In genomic region chr13:117211386-117211875, GRCm38 (mm10) we compare ENCODE assay signal across 10 mouse cellular contexts. TPM values are rescaled to one million over a fixed set of nuclear protein-coding genes. Genes with fewer than 3 reads are reported as not detected.
A peak's percentile ranks its signal among the peaks of the same experiment; 100 is the strongest.
DNase-seq lines count a peak whose midpoint lies in the region; ATAC-seq and TF ChIP-seq lines count a peak whose summit lies in the region.
"Had no signal": no experiment of that assay in that cellular context is flagged by ENCODE, and none has a peak within 500 bp of the region (broad histone marks: within the 10 kb centered on the region; RNA-seq: fewer than 3 reads in every experiment).

No protein-coding gene starts in this region.

- DNase-seq in adrenal gland, adult 2 months, result peak; percentile 19
- no peak for DNase-seq in adrenal gland, postnatal 25 days
- peak; percentile 55 for DNase-seq in c-Kit-positive CD71-negative TER-119-negative erythroid progenitor cells, embryonic 14.5 days (ENCODE audit: low read depth)
- peak; percentile 32 for DNase-seq in lung, embryonic 14.5 days
- DNase-seq in skeletal muscle tissue, adult 2 months (ENCODE audit: low read depth, low spot score), result peak; percentile 24
- DNase-seq in layer of hippocampus, postnatal 10 days (ENCODE audit: low spot score in 2 of 2), result no peak
- DNase-seq in layer of hippocampus, adult 18-20 months (ENCODE audit: low spot score in 2 of 2), result no peak
- no peak for DNase-seq in frontal cortex, postnatal 14 days (ENCODE audit: low spot score in 2 of 2)
- DNase-seq: liver, embryonic 13.5 days had no signal

- H3K4me3 ChIP-seq in lung, embryonic 14.5 days (ENCODE audit: low read depth, low read length), result no peak overlapping the region
- H3K4me3 ChIP-seq: liver, embryonic 13.5 days had no signal

- no peak overlapping the region for H3K4me2 ChIP-seq in lung, embryonic 14.5 days
- H3K4me2 ChIP-seq: liver, embryonic 13.5 days had no signal

- no peak for TF ChIP-seq CTCF in lung, embryonic 14.5 days (IDR thresholded peaks at IDR 0.05; ENCODE audit: low read depth)

- H3K4me1 ChIP-seq in lung, embryonic 14.5 days (ENCODE audit: insufficient read depth), result no peaks in the 10 kb centered on the region

- H3K36me3 ChIP-seq in lung, embryonic 14.5 days (ENCODE audit: insufficient read depth), result no peaks in the 10 kb centered on the region
- H3K36me3 ChIP-seq: liver, embryonic 13.5 days had no signal

- H3K27ac ChIP-seq in lung, embryonic 14.5 days (ENCODE audit: low read depth), result no peak overlapping the region
- H3K27ac ChIP-seq: kidney, postnatal 0 days; liver, embryonic 13.5 days had no signal

- no peaks in the 10 kb centered on the region for H3K9me3 ChIP-seq in lung, embryonic 14.5 days (ENCODE audit: low read depth, low read length)
- H3K9me3 ChIP-seq: liver, embryonic 13.5 days had no signal

- no peak overlapping the region for H3K9ac ChIP-seq in lung, embryonic 14.5 days
- H3K9ac ChIP-seq: liver, embryonic 13.5 days had no signal

- 0 out of 2 replicates have a peak, but pooled peaks have one; percentile 40 for ATAC-seq in lung, embryonic 14.5 days (ENCODE audit: insufficient read depth)

- no peaks in the 10 kb centered on the region for H3K27me3 ChIP-seq in lung, embryonic 14.5 days (ENCODE audit: insufficient read depth, low read length)
- H3K27me3 ChIP-seq: liver, embryonic 13.5 days had no signal

- 52% methylated on average over 11 of the region's 11 CpGs for WGBS in lung, embryonic 14.5 days

RNA-seq across cellular contexts. Expression of gene Emb, which starts 3.1 kb away (rescaled TPM):
- total RNA-seq in adrenal gland, adult 2 months (2021), result 10 to 100 TPM; 25.2 to 52.4 TPM
- 42.1 and 55.3 TPM in 2 replicates for polyA plus RNA-seq in adrenal gland, adult 2 months (2012; rRNA removed)
- total RNA-seq in adrenal gland, postnatal 25 days (2021), result 122 and 134 TPM in 2 replicates
- polyA plus RNA-seq in lung, embryonic 14.5 days (2014; fragmentation: Nextera tagmentation; extraction: Ambion mirVana), result 12.1 and 13.8 TPM in 2 replicates
- 10 to 100 TPM; 22.4 to 24.6 TPM for total RNA-seq in layer of hippocampus, postnatal 10 days (2021)
- total RNA-seq in layer of hippocampus, adult 18-20 months (2021), result 10 to 100 TPM; 29.1 to 32.0 TPM

RNA-seq across cellular contexts. Expression of gene Gm17509, which starts 9.4 kb away (rescaled TPM):
- not detected for total RNA-seq in adrenal gland, adult 2 months (2021)
- polyA plus RNA-seq in adrenal gland, adult 2 months (2012; rRNA removed), result 0.09 and 0.12 TPM in 2 replicates
- total RNA-seq in adrenal gland, postnatal 25 days (2021), result not detected in 2 replicates
- polyA plus RNA-seq in lung, embryonic 14.5 days (2014; fragmentation: Nextera tagmentation; extraction: Ambion mirVana), result 0.16 TPM in 1 of 2 replicates, not detected in the other
- 1 to 10 TPM in 1 of 2 experiments, under 1 TPM in 1; 0.78 to 1.4 TPM for total RNA-seq in layer of hippocampus, postnatal 10 days (2021)
- 1 to 10 TPM; 1.5 TPM for total RNA-seq in layer of hippocampus, adult 18-20 months (2021)
- polyA plus RNA-seq: liver, embryonic 13.5 days had no signal

Comparison
In these comparisons a context has a peak if more than half of its experiments do, and no peak if none do; other contexts are left out.
1. DNase-seq: peak in adrenal gland, adult 2 months (single experiment), c-Kit-positive CD71-negative TER-119-negative erythroid progenitor cells, embryonic 14.5 days (single experiment), lung, embryonic 14.5 days (single experiment) and skeletal muscle tissue, adult 2 months (single experiment); none in adrenal gland, postnatal 25 days (single experiment), layer of hippocampus, postnatal 10 days (0 of 2), layer of hippocampus, adult 18-20 months (0 of 2) and frontal cortex, postnatal 14 days (0 of 2).